Mouse (Mus musculus) stomach, postnatal 0 days (tissue): ENCODE measurements around the gene Ctr9.

Experiments used
- CTCF ChIP-seq: IDR thresholded peaks from 2 replicates; pipeline ENCODE4 v1.5.1; 2016; ENCODE audit warnings: antibody characterized with exemption, low read depth, mild to moderate bottlenecking, moderate library complexity
- EP300 ChIP-seq: optimal IDR thresholded peaks from 2 replicates; pipeline ENCODE3; 2016; ENCODE audit warnings: antibody characterized with exemption

GRCm38 (mm10) chr7:111024912-111025311 lies 3.8 kb upstream of the Ctr9 start:
- no peak for TF ChIP-seq EP300
- TF ChIP-seq CTCF, result no peak
